Mouse (Mus musculus) lung, postnatal 0 days (tissue): Measurements from ENCODE around the gene Sytl1. TPM values are rescaled to one million over a fixed set of nuclear protein-coding genes. Genes with fewer than 3 reads are reported as not detected.

Experiments used
- ATAC-seq: fragments of 200-750 bp; cut with Nextera tagmentation; 2 replicates; pipeline ENCODE4 v1.8.0; 2017; ENCODE audit warnings: moderate library complexity
- DNase-seq: peaks from one replicate; pipeline ENCODE4 v3.0.0-alpha.2; 2016; ENCODE audit warnings: low spot score
- H3K27ac ChIP-seq: fragments of 300-500 bp; sonication (generic); 2 replicates; pipeline ENCODE4 v1.5.1; 2014; ENCODE audit warnings: antibody characterized with exemption, mild to moderate bottlenecking, low read length, mixed read lengths
- H3K27me3 ChIP-seq: fragments of 300-500 bp; sonication (generic); replicated peaks from 2 replicates; pipeline ENCODE4 v1.6.1; 2014; ENCODE audit warnings: low read length, mixed read lengths; ENCODE audit not compliant: insufficient read depth
- H3K36me3 ChIP-seq: fragments of 300-500 bp; sonication (generic); 2 replicates; pipeline ENCODE4 v1.6.1; 2014; ENCODE audit warnings: low read length, mixed read lengths; ENCODE audit not compliant: insufficient read depth
- H3K4me1 ChIP-seq: fragments of 300-500 bp; sonication (generic); 2 replicates; pipeline ENCODE4 v1.6.1; 2014; ENCODE audit warnings: antibody characterized with exemption, low read depth, low read length, mixed read lengths; ENCODE audit not compliant: insufficient read depth
- H3K4me2 ChIP-seq: fragments of 300-500 bp; sonication (generic); replicated peaks from 2 replicates; pipeline ENCODE4 v1.6.1; 2014; ENCODE audit warnings: low read depth, mild to moderate bottlenecking, low read length, moderate library complexity, mixed read lengths
- H3K4me3 ChIP-seq: fragments of 300-500 bp; sonication (generic); 2 replicates; pipeline ENCODE4 v1.5.1; 2014; ENCODE audit warnings: low read depth, low read length
- H3K9ac ChIP-seq: fragments of 300-500 bp; sonication (generic); replicated peaks from 2 replicates; pipeline ENCODE4 v1.6.1; 2014; ENCODE audit warnings: low read depth, mild to moderate bottlenecking
- H3K9me3 ChIP-seq: fragments of 300-500 bp; sonication (generic); 2 replicates; pipeline ENCODE4 v1.6.1; 2016; ENCODE audit warnings: low read length, mixed read lengths
- CTCF ChIP-seq: IDR thresholded peaks from 2 replicates; pipeline ENCODE4 v1.5.1; 2016; ENCODE audit warnings: antibody characterized with exemption, mild to moderate bottlenecking
- EP300 ChIP-seq: IDR thresholded peaks from 2 replicates; pipeline ENCODE4 v1.6.1; 2016; ENCODE audit warnings: antibody characterized with exemption, mild to moderate bottlenecking, control low read depth
- WGBS: fragments of 180-500 bp; shearing (Covaris S2); extraction: QIAGEN DNeasy Blood & Tissue Kit; methylation state at CpG from one replicate; pipeline ENCODE4 v1.1.7; 2014; 5-methylcytosine and 5-hydroxymethylcytosine counted together
- polyA plus RNA-seq: library from polyadenylated mRNA; unstranded; fragments of >200 nt; fragmentation: Nextera tagmentation; extraction: Ambion mirVana; gene quantifications from 2 replicates; pipeline ENCODE4 v1.2.1, GENCODE M21; 2015

The Sytl1 gene
- polyA plus RNA-seq, 1 experiment from 2014 or later = 3.3 TPM

GRCm38 (mm10) chr4:133240490-133240921, 22.4 kb downstream of the Sytl1 start, which contains the start of gene Map3k6:
Map3k6 (plus strand) TSS chr4:133240818.
- Histone ChIP-seq H3K9me3 (no peaks in the 10 kb centered on the region), H3K4me3 (peak within 1 kb of the TSS; percentile 77), H3K27me3 (no peaks in the 10 kb centered on the region), H3K9ac (peak within 1 kb of the TSS; percentile 97), H3K27ac (peak within 1 kb of the TSS; percentile 99), H3K4me1 (peaks cover 5% of the 10 kb centered on the region; the same call in 1 of the 2 replicates), H3K4me2 (peak within 1 kb of the TSS; percentile 96), H3K36me3 (no peaks in the 10 kb centered on the region)
- 2% methylated on average over 16 of the region's 16 CpGs for WGBS
- peak; percentile 26; the same call in 1 of the 2 replicates for TF ChIP-seq CTCF
- peak; percentile 100 for TF ChIP-seq EP300
- peak; percentile 98 for DNase-seq
- peak; percentile 87 for ATAC-seq

- ATAC-seq (no peak), DNase-seq (no peak)
- Histone ChIP-seq H3K27ac (no peak overlapping the region), H3K36me3 (no peaks in the 10 kb centered on the region), H3K4me3 (no peak overlapping the region), H3K27me3 (no peaks in the 10 kb centered on the region), H3K9me3 (no peaks in the 10 kb centered on the region), H3K9ac (no peak overlapping the region), H3K4me2 (no peak overlapping the region), H3K4me1 (peaks cover 5% of the 10 kb centered on the region; the same call in 1 of the 2 replicates)
- TF ChIP-seq CTCF (no peak), EP300 (no peak)
- 65% methylated on average over 4 of the region's 4 CpGs for WGBS
Measured at GRCm38 (mm10) chr4:133237911-133238310, 25.0 kb downstream of the Sytl1 start.

- TF ChIP-seq CTCF (peak; percentile 21; the same call in 1 of the 2 replicates), EP300 (no peak)
- WGBS = 76% methylated on average over 5 of the region's 5 CpGs
Measured at GRCm38 (mm10) chr4:133235415-133235814, 27.5 kb downstream of the Sytl1 start.

DNA sequence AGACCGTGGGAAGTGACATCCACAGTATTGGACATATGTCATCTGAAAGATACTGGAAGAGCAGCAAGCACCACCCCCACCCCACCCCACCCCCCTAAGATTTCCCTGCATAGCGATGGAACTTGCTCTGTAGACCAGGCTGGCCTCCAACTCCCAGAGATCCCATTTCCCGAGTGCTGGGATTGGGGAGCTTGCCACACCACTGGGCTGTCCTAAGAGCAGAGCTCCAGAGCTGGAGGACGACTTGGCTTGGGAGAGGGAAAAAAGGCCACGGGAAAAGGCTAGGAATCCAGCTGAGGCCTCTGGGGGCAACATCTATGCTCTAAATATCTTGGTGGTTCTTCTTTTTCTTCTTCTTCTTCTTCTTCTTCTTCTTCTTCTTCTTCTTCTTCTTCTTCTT, 28.1 kb downstream of the Sytl1 start:
- H3K27me3 ChIP-seq = no peaks in the 10 kb centered on the region
- no peak overlapping the region for H3K9ac ChIP-seq

More at GRCm38 (mm10) chr4:133235415-133235814, 27.5 kb downstream of the Sytl1 start:
- no peak overlapping the region for H3K4me2 ChIP-seq
- DNase-seq (no peak), ATAC-seq (no peak)
- H3K27ac ChIP-seq = no peak overlapping the region
- no peak overlapping the region for H3K4me3 ChIP-seq
- no peaks in the 10 kb centered on the region for H3K9me3 ChIP-seq
- H3K27me3 ChIP-seq = no peaks in the 10 kb centered on the region
- no peaks in the 10 kb centered on the region for H3K36me3 ChIP-seq
- H3K4me1 ChIP-seq = no peaks in the 10 kb centered on the region
- no peak overlapping the region for H3K9ac ChIP-seq

GRCm38 (mm10) chr4:133233285-133233976, 29.5 kb downstream of the Sytl1 start:
- H3K27ac ChIP-seq = no peak overlapping the region
- H3K4me1 ChIP-seq = no peaks in the 10 kb centered on the region
- peak; percentile 81 for DNase-seq
- 33% methylated on average over 10 of the region's 10 CpGs for WGBS
- peak; percentile 57 for ATAC-seq
- H3K27me3 ChIP-seq = no peaks in the 10 kb centered on the region
- no peaks in the 10 kb centered on the region for H3K9me3 ChIP-seq
- no peak overlapping the region for H3K9ac ChIP-seq
- H3K4me2 ChIP-seq = no peak overlapping the region
- TF ChIP-seq CTCF (peak; percentile 81), EP300 (no peak)
- H3K4me3 ChIP-seq = no peak overlapping the region
- no peaks in the 10 kb centered on the region for H3K36me3 ChIP-seq

More for the DNA sequence above, 28.1 kb downstream of the Sytl1 start:
- H3K4me1 ChIP-seq = no peaks in the 10 kb centered on the region
- H3K4me3 ChIP-seq = no peak overlapping the region
- H3K36me3 ChIP-seq = no peaks in the 10 kb centered on the region
- no peaks in the 10 kb centered on the region for H3K9me3 ChIP-seq
- 50% methylated on average over 5 of the region's 5 CpGs for WGBS
- H3K27ac ChIP-seq = no peak overlapping the region
- no peak overlapping the region for H3K4me2 ChIP-seq
- TF ChIP-seq EP300 (no peak), CTCF (no peak)
- DNase-seq (no peak), ATAC-seq (no peak)

GRCm38 (mm10) chr4:133229582-133229981, 33.3 kb downstream of the Sytl1 start:
- Histone ChIP-seq H3K9me3 (no peaks in the 10 kb centered on the region), H3K4me1 (no peaks in the 10 kb centered on the region), H3K27me3 (no peaks in the 10 kb centered on the region), H3K4me3 (no peak overlapping the region), H3K4me2 (no peak overlapping the region), H3K27ac (no peak overlapping the region), H3K36me3 (no peaks in the 10 kb centered on the region), H3K9ac (no peak overlapping the region)
- 81% methylated on average over 8 of the region's 8 CpGs for WGBS
- DNase-seq (no peak), ATAC-seq (no peak)
- TF ChIP-seq EP300 (no peak), CTCF (no peak)
